Mouse (Mus musculus) liver, adult 2 months (tissue): Measurements from ENCODE around the gene Parp16.

Experiments
- CTCF ChIP-seq: fragments of 200-500 bp; IDR thresholded peaks from 2 replicates; pipeline ENCODE4 v1.5.1; 2011; ENCODE audit warnings: low read depth, low read length, control low read depth
- POLR2A ChIP-seq: fragments of 200-500 bp; IDR thresholded peaks from 2 replicates; pipeline ENCODE4 v1.6.1; 2011; ENCODE audit warnings: low read length, control low read depth; ENCODE audit not compliant: insufficient read depth; ENCODE audit errors: extremely low read depth

DNA sequence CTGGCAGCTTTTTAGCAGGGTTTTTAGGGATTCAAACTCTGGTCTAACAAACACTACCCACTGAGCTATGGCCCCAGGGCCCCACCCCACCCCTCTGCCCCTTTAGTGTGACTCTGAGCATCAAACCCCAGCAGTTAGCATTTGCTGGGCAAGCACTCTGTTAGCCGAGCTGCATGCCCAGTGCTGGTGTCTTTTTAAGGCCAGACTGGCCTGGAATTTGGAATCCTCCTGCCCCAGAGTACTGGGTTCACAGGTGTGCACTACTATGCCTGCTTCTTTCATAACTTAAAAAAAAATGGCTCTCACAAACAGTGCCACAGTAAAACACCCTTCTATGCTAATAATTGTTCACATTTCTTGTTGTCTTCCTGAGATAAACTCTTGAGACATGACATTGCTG, 23.8 kb downstream of the Parp16 start:
- TF ChIP-seq POLR2A (no peak), CTCF (no peak)
